Mouse (Mus musculus) cerebellum, adult 11-12 months (tissue): ENCODE data around the gene Oas3.
"Not testable (repeated sequence)": the region's sequence is repeated elsewhere in the genome, so short reads cannot be mapped to it uniquely, and the experiment has no call there.

Source experiments
- DNase-seq: peaks from one replicate; pipeline ENCODE4 v3.0.0; 2022

Gene Oas3

GRCm38 (mm10) chr5:120777478-120777877, at the start of gene Oas3:
Gene Oas3, minus strand, starts transcription at chr5:120777661.
- no peak for DNase-seq

- DNase-seq: no peak
Observed at GRCm38 (mm10) chr5:120818999-120819398, 41.5 kb upstream of the Oas3 start.

GRCm38 (mm10) chr5:120815949-120816348, 38.5 kb upstream of the Oas3 start:
- peak; percentile 7 for DNase-seq

GRCm38 (mm10) chr5:120813023-120813422, 35.6 kb upstream of the Oas3 start:
- DNase-seq: no peak

GRCm38 (mm10) chr5:120811951-120812819, 34.7 kb upstream of the Oas3 start, which contains the start of gene Oas1c:
Gene Oas1c, minus strand, starts transcription at chr5:120812514.
- peak; percentile 79 for DNase-seq

- DNase-seq: peak; percentile 6
Observed at GRCm38 (mm10) chr5:120809171-120809570, 31.7 kb upstream of the Oas3 start.

- peak; percentile 23 for DNase-seq
Observed at GRCm38 (mm10) chr5:120806458-120806857, 29.0 kb upstream of the Oas3 start.

- DNase-seq: no peak
Observed at GRCm38 (mm10) chr5:120803596-120803995, 26.1 kb upstream of the Oas3 start.

GRCm38 (mm10) chr5:120798943-120799342, 21.5 kb upstream of the Oas3 start:
- not testable (repeated sequence) for DNase-seq

GRCm38 (mm10) chr5:120798147-120798546, 20.7 kb upstream of the Oas3 start:
- DNase-seq: not testable (repeated sequence)

- DNase-seq: not testable (repeated sequence)
Observed at GRCm38 (mm10) chr5:120795480-120796034, 18.1 kb upstream of the Oas3 start, which contains the start of gene Oas1e. Gene Oas1e, minus strand, starts transcription at chr5:120795530.

- DNase-seq: peak; percentile 14
Observed at GRCm38 (mm10) chr5:120793043-120793442, 15.6 kb upstream of the Oas3 start.

- no peak for DNase-seq
Observed at GRCm38 (mm10) chr5:120787042-120787441, 9.6 kb upstream of the Oas3 start.

- DNase-seq: no peak
Observed at GRCm38 (mm10) chr5:120782446-120782845, 5.0 kb upstream of the Oas3 start.

GRCm38 (mm10) chr5:120781646-120782045, 4.2 kb upstream of the Oas3 start:
- DNase-seq: no peak

- DNase-seq: no peak
Observed at GRCm38 (mm10) chr5:120779922-120780321, 2.5 kb upstream of the Oas3 start.

GRCm38 (mm10) chr5:120778941-120779340, 1.5 kb upstream of the Oas3 start:
- DNase-seq: no peak

- DNase-seq: no peak
Observed at GRCm38 (mm10) chr5:120776801-120777200, 660 bp downstream of the Oas3 start.

- no peak for DNase-seq
Observed at GRCm38 (mm10) chr5:120775287-120775985, 2.0 kb downstream of the Oas3 start.

- no peak for DNase-seq
Observed at GRCm38 (mm10) chr5:120769396-120769795, 8.1 kb downstream of the Oas3 start.

GRCm38 (mm10) chr5:120765010-120765409, 12.5 kb downstream of the Oas3 start:
- DNase-seq: no peak

GRCm38 (mm10) chr5:120761901-120762300, 15.6 kb downstream of the Oas3 start:
- DNase-seq: no peak

GRCm38 (mm10) chr5:120754215-120754614, 23.2 kb downstream of the Oas3 start:
- DNase-seq: no peak

GRCm38 (mm10) chr5:120752786-120753185, 24.7 kb downstream of the Oas3 start:
- no peak for DNase-seq
